Mouse (Mus musculus): Measurements from ENCODE around the gene Epn2.

The Epn2 gene

DNA sequence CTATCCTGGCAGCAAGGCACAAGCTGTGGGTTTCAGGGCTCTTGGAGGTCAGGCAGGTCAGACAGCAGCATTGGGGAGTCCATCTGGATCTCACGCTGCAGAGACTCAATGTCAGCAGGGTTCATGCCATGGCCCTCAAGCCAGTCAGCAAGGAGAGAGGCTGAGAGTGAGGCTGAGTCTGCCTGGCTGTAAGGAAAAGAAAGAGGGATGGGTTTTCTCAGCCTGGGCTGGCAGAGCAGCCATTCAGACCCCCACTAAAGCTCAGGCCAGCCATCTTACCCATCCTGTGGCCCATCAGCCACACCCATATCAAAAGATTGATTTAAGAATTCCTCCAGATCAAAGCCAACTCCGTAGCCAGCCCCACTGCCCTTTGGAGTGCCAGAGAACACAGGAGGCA lies 90.4 kb downstream of the Epn2 start:
- no peak for DNase-seq (ENCODE audit: low spot score in 2 of 2)

DNA sequence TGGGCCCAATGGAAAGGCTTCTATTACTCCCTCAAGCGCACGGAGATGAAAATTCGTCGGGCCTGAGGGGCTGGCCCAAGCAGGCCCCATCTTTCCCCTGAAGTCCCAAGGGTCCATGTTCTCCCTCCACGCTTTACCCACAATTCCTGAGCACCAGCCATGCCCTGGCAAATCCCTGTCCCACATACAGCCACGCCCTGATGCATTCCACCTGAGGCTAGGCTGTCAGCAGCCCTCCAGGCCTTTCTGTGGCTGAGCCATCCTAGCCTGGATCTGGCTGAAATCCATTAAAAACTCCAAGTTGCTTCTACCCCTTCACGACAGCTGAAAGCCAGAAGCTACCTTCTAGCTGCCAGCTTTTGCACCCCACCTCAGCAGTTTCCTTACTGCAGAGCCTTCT lies 91.6 kb downstream of the Epn2 start:
- DNase-seq (ENCODE audit: low spot score in 2 of 2): no peak

DNA sequence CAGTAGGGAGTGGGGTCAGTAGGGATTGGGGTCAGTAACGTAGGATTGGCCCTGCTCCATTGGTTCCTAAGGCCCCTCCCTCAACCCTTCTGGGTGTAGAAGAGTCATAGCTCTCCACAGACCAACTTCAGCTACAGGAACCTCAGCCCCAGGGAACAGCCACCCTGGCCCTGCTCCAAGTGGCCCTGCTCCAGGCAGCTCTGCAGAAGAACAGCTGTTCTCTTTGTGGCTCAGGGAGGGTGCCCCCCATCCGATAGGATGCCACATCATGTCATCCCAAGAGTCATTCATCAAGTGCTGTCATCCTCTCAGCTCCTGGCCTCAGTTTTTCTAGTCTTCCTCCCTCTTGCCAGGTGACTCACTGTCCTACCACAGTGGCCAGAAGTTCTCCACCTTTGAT lies 92.1 kb downstream of the Epn2 start:
- peak in 1 of 2 experiments; percentile 65 for DNase-seq (ENCODE audit: low spot score in 2 of 2)

DNA sequence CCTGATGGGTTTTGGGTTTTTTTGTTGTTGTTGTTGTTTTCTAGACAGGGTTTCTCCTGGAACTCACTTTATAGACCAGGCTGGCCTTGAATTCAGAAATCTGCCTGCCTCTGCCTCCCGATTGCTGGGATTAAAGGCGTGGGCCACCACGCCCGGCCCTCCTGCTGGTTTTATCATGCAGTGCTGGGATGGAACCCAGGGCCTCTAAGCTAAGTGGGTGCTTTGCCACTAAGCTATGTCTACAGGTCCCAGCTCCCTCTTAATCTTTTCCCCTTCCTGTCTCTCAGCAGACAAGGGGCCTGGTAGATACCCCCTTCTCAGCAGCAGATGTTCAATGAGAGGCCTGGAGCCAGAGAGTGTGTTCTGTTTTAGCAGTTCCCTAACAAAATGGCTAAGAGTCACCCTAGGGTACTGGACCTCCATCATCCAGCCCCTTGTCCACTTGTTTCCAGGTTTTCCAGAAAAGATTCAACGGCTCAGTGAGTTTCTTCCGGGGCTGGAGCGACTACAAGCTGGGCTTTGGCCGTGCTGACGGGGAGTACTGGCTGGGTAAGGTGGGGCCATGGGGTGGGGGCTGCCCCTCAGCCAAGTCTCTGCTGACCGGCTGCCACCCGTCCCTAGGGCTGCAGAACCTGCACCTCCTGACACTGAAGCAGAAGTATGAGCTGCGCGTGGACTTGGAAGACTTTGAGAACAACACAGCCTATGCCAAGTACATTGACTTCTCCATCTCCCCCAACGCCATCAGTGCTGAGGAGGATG lies 92.8 kb downstream of the Epn2 start:
- DNase-seq (ENCODE audit: low spot score in 2 of 2): no peak

DNA sequence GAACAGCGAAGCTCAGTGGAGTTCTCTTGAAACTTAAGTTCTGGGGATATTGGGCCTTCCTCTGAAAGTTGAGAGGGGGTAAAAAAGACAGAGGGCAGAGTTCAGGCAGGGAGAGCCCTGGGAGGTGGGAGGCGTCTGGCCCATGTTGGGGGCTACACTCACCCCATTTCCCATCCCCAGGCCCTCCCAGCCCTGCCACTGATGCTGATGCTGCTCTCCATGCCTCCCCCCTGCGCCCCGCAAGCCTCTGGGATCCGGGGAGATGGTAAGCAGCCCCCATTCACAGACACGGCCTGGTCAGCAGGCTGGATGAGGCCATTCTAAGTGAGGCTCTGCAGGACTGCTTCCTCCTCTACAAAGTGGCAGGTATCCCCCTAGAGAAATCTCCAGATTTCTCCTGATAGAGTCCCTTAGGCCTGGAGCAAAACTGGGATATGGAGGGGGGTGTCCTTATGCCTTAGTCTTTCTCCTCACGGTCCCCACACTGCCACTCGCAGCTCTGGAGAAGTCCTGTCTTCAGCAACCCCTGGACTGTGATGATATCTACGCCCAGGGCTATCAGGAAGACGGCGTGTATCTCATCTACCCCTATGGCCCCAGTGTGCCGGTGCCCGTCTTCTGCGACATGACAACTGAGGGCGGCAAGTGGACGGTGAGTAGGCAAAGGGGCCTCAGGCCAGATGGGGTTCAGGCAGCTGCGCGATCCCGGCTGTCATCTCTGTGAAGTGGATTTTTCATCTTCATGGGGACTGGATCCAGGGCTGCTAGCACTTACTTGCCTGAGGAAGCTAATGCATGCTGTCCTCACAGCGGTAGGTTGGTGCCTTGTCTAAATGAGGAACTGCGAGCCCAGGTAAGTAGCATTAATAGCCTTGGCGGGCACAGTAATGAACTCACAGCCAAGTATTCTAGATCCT lies 93.7 kb downstream of the Epn2 start:
- DNase-seq (ENCODE audit: low spot score in 2 of 2): no peak

DNA sequence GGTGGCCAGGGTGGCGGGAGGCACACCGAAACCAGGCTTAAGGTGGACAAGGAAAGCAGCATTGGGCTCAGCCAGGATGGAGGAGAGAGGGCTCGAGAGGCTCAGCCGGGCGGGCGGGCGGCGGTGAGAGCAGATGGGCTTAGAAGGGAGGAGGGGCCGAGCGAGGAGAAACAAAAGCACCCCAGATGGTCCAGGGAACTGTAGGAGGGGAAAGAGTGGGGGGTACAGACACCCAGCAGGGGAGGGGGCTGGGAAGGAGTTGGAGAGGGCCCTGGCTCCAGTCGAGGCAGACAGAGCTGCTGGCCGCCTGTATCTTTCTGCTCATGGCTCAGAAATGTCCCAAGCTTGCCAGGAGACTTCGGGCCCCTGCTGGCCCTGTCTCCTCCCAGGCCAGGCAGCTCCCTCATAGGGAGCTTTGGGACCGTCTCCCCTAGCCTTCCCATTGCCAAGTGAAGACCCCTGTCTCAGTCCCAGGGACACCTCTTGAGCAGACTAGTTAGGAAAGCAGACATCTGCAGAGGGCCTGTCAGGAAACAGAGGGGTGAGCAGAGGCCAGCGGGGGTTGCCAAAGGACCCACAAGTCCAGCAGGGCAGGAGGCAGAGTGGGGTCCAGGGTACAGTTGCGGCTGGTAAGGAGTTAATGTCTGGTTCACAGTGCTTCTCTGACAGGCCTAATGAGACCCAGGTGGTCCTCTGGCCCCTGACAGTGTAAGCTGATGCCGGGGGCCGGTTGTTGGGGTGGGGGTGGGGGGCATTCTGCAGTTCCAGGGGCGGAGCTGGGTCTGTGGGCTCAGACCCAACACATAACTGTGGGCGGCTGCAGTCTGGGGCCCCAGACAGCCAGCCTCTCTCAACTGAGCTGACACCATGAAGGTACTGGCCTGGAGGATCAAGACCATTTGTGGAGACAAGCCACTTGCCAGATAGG lies 94.6 kb downstream of the Epn2 start, which contains the start of gene Mfap4:
Mfap4 (plus strand) TSS at position 819 of the 928 bp plus-strand sequence.
- peak; percentile 61 to 64 for DNase-seq (ENCODE audit: low spot score in 2 of 2)

DNA sequence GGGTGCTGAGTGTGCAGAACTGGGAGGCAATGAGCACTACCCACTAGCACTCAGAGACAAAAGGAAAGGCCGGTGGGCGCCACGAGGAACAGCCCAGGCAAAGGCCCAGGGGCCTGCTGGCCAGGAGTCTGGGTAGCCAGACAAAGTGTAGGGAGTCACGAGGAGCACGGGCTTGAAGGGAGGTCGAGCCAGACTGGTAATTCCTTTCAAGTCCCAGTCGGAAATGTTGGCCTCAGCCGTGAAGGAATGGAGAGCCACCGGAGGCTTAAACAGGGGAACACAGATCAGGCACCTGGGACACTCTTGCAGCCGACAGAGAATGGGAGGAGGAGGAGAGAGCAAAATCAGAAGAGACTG lies 95.3 kb downstream of the Epn2 start:
- no peak for DNase-seq (ENCODE audit: low spot score in 2 of 2)

DNA sequence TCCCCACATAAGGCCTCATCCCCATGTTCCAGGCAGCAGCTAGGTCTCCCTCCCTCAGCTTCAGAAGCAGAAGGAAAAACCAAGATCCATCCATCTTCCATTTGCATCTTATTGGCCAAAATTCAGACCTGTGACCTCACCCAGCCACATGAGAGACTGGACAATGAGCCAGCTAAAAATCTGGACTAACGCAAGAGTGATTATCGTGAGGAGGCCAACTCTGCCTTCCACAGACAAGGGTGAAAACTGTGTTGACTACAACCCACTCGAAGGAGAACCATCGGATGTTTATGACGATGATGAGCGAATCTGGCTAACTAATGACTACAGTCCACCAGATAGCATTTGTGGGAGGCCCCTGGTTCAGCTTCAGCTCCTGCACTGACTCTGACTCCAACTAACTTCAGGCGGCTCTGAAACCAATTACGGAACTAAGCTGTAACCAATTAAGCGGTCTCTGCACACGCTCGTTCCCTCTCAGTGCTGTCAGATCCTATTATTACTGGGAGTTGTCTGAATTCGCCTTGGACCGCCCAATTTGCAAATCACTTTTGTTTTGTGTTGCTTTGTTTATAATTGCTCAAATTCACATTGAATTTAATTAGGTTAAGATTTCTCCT lies 96.2 kb downstream of the Epn2 start:
- no peak for DNase-seq (ENCODE audit: low spot score in 2 of 2)

DNA sequence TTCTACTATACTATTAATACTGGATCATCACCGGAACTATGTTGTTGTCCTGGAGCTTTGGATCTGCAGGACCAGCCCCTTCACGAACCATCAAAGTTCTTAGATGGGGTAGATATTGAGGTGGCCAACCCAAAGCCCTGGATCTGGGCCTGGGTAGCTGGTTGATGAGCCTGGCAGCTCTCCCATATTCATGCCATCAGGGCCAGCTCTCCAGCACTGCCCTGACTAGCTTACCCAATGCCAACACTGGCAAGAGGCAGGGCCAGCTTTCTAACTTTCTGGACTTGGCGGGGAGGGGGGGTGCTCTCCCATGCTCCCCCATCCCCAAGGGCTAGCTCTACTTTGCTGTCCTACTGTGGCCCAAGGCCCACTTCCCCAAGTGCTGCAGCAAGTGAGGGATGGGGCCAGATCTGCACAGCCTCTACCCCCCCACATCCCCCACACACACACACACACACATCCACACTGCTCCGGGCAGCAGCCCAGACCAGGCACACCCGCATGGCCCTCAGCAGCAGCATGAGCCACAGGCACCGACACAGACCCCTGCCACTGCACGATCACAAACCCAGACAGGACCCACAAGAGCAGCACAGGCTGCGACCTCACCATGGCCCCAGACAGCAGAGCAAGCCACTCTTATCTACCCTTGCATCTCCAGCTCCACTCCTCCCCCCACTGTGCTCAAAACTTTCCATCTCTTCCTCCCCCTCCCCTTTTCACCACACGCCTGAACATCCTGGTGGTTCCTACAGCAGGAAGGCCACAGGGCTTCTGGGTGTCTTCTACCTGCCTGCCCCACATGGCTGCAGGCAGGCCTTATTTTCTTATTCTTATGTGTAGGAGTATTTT lies 98.0 kb downstream of the Epn2 start:
- no peak for DNase-seq (ENCODE audit: low spot score in 2 of 2)

DNA sequence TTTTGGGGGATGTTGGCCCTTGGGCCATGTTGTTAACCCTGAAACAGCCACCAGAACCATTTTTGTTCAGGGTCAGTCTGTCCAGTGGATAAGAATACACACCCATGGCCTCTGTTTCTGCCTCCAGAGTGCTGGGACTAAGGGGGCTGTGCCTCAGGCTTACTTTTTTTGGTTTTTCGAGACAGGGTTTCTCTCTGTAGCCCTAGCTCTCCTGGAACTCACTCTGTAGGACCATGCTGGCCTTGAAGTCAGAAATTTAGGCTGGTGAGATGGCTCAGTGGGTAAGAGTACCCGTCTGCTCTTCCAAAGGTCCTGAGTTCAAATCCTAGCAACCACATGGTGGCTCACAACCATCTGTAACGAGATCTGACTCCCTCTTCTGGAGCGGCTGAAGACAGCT lies 100.7 kb downstream of the Epn2 start:
- no peak for DNase-seq (ENCODE audit: low spot score in 2 of 2)

DNA sequence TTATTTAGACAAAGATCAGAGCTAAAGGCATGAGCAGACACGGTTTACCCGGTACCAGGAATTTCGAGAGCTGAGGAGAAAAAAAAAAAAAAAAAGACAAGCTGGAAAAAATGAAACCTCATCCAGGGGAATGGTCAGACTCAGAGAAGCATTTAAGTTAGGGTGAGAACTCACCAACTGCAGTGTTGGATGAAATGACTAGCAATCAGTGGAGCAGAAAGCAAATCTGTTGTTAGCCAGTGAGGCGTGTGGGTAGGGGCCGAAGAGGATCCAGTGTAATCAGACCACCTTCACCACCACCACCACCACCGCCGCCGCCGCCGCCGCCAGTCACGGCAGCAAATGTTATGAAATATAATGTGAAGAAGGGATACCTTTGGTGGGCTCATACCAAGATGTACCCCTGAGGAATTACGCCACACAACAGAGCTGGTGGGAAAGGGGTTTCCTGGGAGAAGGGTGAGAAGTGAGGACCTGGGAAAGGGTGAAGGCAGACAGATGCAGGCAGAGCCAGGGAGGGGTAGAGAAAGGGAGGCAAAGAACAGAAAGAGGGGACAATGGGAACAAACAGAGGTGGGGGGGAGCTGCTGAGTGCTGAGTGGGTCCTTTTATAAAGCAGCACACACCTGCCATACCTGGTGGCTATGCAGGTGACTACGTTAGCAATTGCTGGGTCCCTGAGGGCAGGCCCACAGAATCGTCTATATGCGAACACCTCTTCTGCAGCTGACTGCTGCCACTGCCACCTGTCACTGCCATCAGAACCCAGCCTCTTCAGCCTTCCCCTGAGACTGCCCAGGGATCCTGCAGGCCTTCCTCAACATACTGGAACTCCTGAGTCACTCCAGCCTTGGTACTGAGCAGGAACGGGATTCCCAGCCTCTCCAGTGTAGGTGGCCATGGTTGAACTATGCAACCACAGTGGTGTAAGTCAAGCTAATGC lies 101.7 kb downstream of the Epn2 start:
- no peak for DNase-seq (ENCODE audit: low spot score in 2 of 2)

DNA sequence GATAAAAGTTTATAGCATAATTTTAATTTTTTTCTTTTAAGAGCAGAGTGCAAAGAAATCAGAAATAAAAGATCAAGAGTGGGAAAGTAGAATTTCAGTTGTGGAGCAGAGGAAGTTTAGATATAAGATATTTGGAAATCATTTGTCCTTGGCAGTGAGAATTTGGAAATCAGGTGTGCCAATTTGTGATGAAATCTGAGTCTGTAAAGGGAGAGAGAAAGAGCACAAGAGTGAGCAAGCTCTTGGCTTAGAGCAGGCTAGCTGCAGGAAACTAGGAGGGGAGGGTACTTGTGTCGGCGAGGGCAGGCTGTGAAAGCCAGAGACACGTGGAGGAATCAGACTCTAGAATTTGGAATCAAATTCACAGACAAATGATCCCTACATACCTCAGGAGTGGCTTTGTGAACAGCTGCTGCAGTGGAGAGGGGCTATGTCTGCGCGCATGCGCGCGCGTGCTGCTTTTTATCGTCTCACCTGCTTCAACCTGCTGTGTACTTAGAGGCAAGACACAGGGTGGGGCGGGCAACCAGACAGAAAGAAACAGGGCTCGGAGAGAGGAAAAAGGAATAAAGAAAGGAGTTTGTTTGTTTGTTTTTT lies 102.6 kb downstream of the Epn2 start:
- DNase-seq (ENCODE audit: low spot score in 2 of 2): no peak

DNA sequence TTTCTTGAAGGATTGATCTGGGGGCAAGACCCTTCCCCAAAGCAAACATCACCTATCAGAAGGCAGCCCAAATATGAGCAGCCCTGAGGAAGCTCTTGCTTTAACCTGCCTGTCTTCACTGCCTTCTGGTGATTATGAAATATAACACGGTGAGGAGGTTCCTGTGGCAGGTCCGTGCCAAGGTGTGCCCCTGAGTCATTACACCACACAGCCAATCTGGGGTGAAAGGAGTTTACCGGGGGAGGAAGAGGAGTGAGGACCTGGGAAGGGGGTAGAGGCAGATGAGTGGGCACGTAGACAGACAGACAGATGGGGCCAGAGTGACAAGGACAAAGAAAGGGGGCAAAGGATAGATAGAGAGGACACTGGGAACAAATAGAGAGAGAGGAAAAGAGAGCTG lies 105.9 kb downstream of the Epn2 start:
- DNase-seq (ENCODE audit: low spot score in 2 of 2): no peak

DNA sequence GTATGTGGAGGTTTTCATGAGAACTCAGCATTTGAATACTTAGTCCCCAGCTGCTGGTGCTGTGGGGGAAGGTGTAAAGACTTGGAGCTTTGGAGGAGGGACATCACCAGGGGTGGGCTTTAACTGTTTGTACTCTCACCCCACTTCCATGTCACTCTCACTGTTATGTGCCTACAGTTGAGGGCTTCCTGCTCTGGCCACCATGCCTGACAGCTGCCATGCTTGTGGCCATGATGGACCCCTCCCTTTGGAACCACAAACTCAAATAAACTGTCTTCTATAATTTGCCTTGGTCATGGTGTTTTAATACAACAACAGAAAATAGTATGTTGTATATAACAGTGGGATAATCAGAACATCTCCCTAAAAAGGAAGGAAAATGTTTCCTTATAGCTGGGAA lies 108.6 kb downstream of the Epn2 start:
- no peak for DNase-seq (ENCODE audit: low spot score in 2 of 2)

DNA sequence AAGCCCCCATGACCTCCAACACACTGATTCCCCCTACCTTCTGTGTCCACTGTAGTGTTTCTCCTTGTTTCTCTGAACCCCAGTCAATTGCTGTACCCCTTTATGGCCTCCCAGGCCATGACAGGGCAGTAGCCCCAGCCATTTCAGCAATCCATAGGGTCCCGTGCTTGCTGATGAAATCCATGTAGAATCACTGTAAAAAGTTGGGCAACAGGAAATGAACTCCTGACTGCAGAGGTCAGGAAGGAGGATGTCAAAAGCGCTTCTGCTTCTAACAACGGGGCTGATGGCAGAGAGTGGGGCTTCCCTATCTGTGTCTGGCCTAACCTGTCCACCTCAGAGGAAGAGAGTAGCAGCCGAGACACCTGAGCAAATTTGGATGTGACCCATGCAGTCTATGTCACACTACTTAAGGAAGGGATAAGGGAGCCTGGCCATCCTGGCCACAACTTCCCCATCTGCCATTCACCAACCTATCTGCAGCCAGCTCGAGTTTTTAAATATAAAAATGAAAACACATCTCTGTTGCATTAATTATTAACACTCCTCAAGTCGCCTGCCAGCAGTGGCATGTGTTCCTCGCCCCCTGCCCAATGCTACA lies 110.1 kb downstream of the Epn2 start:
- no peak for DNase-seq (ENCODE audit: low spot score in 2 of 2)

DNA sequence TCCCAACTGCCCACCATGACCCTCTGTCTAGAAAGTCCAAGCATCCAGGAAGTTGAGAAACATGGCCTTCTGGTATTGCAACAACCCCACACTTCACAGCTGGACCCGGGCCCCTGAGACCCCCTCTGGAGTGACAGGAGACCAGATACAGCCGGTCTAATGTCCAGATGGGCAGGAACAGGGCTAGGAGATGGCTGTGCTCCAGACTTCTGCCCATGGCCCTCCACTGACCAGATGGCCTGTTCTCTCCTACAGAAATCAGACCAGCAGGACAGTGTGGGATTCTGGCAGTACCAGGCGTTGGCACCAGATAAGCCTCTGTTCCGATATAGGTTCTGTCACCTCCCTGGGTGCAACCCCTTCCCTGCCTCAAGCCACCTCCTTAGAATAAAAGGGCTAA lies 111.0 kb downstream of the Epn2 start:
- no peak for DNase-seq (ENCODE audit: low spot score in 2 of 2)

Measured in frontal cortex, postnatal 10 days (tissue).